Mouse (Mus musculus) forebrain, embryonic 13.5 days (tissue): ENCODE data around the gene D6Ertd527e. TPM values are rescaled to one million over a fixed set of nuclear protein-coding genes. Genes with fewer than 3 reads are reported as not detected.
"Not testable (repeated sequence)": the region's sequence is repeated elsewhere in the genome, so short reads cannot be mapped to it uniquely, and the experiment has no call there.

Experiments used
- ATAC-seq: fragments of 200-750 bp; cut with Nextera tagmentation; 2 replicates; pipeline ENCODE4 v1.8.0; 2017
- H3K27ac ChIP-seq: fragments of 300-500 bp; sonication (generic); 2 replicates; pipeline ENCODE4 v1.5.1; 2015; ENCODE audit warnings: inconsistent platforms, mild to moderate bottlenecking, moderate library complexity
- H3K27me3 ChIP-seq: fragments of 300-500 bp; sonication (generic); 2 replicates; pipeline ENCODE4 v1.6.1; 2015; ENCODE audit warnings: mild to moderate bottlenecking, inconsistent platforms
- H3K36me3 ChIP-seq: fragments of 300-500 bp; sonication (generic); 2 replicates; pipeline ENCODE4 v1.6.1; 2015; ENCODE audit warnings: mild to moderate bottlenecking, inconsistent platforms; ENCODE audit not compliant: poor library complexity, severe bottlenecking
- H3K4me1 ChIP-seq: fragments of 300-500 bp; sonication (generic); 2 replicates; pipeline ENCODE4 v1.6.1; 2015; ENCODE audit warnings: inconsistent platforms
- H3K4me2 ChIP-seq: fragments of 300-500 bp; sonication (generic); 2 replicates; pipeline ENCODE4 v1.6.1; 2015; ENCODE audit warnings: inconsistent platforms, mild to moderate bottlenecking, moderate library complexity
- H3K4me3 ChIP-seq: fragments of 300-500 bp; sonication (generic); 2 replicates; pipeline ENCODE4 v1.5.1; 2015; ENCODE audit warnings: mild to moderate bottlenecking, inconsistent platforms
- H3K9ac ChIP-seq: fragments of 300-500 bp; sonication (generic); 2 replicates; pipeline ENCODE4 v1.6.1; 2015; ENCODE audit warnings: mild to moderate bottlenecking, inconsistent platforms
- H3K9me3 ChIP-seq: fragments of 300-500 bp; sonication (generic); replicated peaks from 2 replicates; pipeline ENCODE4 v1.6.1; 2016; ENCODE audit warnings: inconsistent platforms
- WGBS: fragments of 180-500 bp; shearing (Covaris S2); methylation state at CpG from one replicate; pipeline ENCODE4 v1.1.7; 2015; 5-methylcytosine and 5-hydroxymethylcytosine counted together
- polyA plus RNA-seq: library from polyadenylated mRNA; unstranded; fragments of >200 nt; fragmentation: Nextera tagmentation; extraction: Ambion mirVana; gene quantifications from 2 replicates; pipeline ENCODE4 v1.2.1, GENCODE M21; 2015

D6Ertd527e gene
- polyA plus RNA-seq, 1 experiment from 2014 or later, result 0.14 TPM

DNA sequence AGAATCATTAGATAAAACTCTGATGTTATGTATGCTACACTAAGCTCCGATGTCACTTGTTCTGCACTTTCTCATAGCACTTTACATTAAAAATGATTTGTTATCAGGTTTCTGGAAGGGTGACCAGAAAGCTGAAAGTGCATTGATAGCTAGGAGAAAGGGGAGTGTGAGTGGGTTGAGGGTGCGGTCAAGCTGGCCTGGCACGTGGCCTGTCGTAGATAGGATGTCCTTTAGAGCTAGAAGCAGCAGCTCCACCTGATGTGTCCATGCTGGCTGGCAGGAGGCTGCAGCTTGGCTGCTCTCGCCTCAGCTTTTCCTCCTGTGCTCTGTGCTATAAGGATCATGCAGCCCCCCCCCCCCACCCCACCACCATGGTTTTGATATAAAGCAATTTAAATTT is 12.1 kb upstream of the D6Ertd527e start:
- Histone ChIP-seq H3K9ac (no peak overlapping the region), H3K36me3 (peaks cover 29% of the 10 kb centered on the region), H3K27me3 (no peaks in the 10 kb centered on the region), H3K4me2 (no peak overlapping the region), H3K4me1 (no peaks in the 10 kb centered on the region), H3K4me3 (no peak overlapping the region), H3K9me3 (no peaks in the 10 kb centered on the region), H3K27ac (no peak overlapping the region)
- ATAC-seq, result no peak
- WGBS, result 90% methylated on average over 5 of the region's 5 CpGs

DNA sequence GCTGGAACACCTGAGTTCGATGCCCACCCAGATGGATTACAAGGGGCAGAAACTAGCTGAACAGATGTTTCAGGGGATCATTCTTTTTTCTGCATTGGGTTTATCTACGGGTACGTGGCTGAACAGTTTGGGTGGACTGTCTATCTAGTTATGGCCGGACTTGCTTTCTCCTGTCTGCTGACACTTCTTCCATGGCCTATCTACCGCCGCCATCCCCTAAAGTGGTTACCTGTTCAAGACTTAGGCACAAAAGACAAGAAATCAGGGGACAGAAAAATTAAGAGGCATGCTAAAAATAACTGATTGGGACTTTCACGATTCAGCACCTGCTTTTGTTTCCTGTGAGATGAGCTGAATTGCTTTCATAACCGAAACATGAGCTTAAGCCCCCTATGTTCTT is 10.9 kb upstream of the D6Ertd527e start:
- H3K27ac ChIP-seq, H3K9me3 ChIP-seq, H3K4me2 ChIP-seq, H3K9ac ChIP-seq, H3K27me3 ChIP-seq, H3K4me1 ChIP-seq, H3K4me3 ChIP-seq, ATAC-seq: not testable (repeated sequence)
- 91% methylated on average over 8 of the region's 8 CpGs for WGBS
- H3K36me3 ChIP-seq, result peaks cover 20% of the 10 kb centered on the region

DNA sequence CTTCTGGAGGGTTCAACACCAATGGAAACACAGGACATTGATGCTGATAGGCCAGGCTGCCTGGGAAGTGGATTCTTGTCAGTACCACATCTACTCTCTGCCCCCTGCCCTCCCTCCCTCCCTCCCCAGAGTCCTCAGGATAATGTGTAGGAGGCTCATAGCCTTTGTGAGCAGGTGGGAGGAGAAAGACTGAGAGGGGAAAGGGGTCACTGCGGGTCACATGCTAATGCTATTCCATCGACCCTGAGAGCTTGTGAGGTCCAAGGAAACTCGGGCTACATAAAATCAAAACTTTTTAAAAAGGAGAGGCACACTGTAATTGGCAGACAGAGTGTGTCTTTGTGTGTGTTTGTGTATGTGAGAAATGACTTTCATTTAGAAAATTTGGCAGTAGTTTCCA is 5.3 kb upstream of the D6Ertd527e start:
- H3K9me3 ChIP-seq, result no peaks in the 10 kb centered on the region
- no peak overlapping the region for H3K9ac ChIP-seq
- no peak overlapping the region for H3K27ac ChIP-seq
- H3K4me1 ChIP-seq, result peaks cover 11% of the 10 kb centered on the region
- no peak overlapping the region for H3K4me3 ChIP-seq
- H3K27me3 ChIP-seq, result no peaks in the 10 kb centered on the region
- no peak for ATAC-seq
- no peak overlapping the region for H3K4me2 ChIP-seq
- H3K36me3 ChIP-seq, result no peaks in the 10 kb centered on the region
- 16% methylated on average over 3 of the region's 3 CpGs for WGBS

DNA sequence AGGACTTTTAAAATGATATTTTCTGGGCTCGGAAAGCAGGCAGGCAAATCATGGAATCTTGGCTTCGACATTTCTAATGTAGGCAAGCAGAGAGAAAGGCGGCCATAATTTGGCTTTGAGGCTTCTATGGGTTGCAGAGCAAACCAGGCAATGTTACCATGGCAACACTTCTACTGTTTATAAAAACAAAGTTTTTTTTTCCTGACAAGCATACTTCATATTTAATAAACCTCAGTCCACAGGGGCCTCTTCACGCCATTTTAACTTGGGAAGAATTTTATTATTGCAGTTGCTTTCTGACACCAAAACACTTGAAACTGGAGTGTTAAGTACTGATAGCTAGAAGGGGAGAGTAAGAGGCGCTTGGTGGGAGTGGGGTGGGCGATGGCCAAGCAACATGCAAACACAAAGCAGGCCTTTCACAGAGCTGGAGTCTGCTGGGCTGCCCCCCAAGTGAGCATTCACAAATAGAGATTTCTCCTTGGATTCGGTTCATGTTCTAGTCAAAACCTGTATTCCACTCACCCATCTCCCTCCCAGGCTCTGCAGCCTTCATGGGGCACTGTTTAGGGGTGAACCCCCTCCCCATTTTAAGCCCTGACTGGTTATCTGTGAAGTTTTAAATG is 4.8 kb upstream of the D6Ertd527e start:
- H3K27ac ChIP-seq, result no peak overlapping the region
- no peak overlapping the region for H3K4me2 ChIP-seq
- H3K27me3 ChIP-seq, result no peaks in the 10 kb centered on the region
- H3K4me1 ChIP-seq, result peaks cover 11% of the 10 kb centered on the region
- no peak for ATAC-seq
- 55% methylated on average over 7 of the region's 7 CpGs for WGBS
- H3K36me3 ChIP-seq, result no peaks in the 10 kb centered on the region
- H3K4me3 ChIP-seq, result no peak overlapping the region
- H3K9me3 ChIP-seq, result no peaks in the 10 kb centered on the region
- 0 out of 2 replicates have a peak overlapping the region, but pooled peaks have one; percentile 5 for H3K9ac ChIP-seq

GRCm38 (mm10) chr6:87100297-87101020 is 4.1 kb upstream of the D6Ertd527e start:
- ATAC-seq, result no peak
- H3K27me3 ChIP-seq, result no peaks in the 10 kb centered on the region
- 90% methylated on average over 9 of the region's 9 CpGs for WGBS
- 0 out of 2 replicates have a peak overlapping the region, but pooled peaks have one; percentile 5 for H3K9ac ChIP-seq
- H3K36me3 ChIP-seq, result no peaks in the 10 kb centered on the region
- peaks cover 11% of the 10 kb centered on the region for H3K4me1 ChIP-seq
- H3K4me2 ChIP-seq, result no peak overlapping the region
- no peaks in the 10 kb centered on the region for H3K9me3 ChIP-seq
- H3K4me3 ChIP-seq, result no peak overlapping the region
- no peak overlapping the region for H3K27ac ChIP-seq

GRCm38 (mm10) chr6:87101281-87101954 is 3.1 kb upstream of the D6Ertd527e start:
- H3K4me3 ChIP-seq, result peak overlapping the region; percentile 23
- WGBS, result 14% methylated on average over 12 of the region's 12 CpGs
- ATAC-seq, result peak; percentile 77

GRCm38 (mm10) chr6:87101955-87102353 is 2.6 kb upstream of the D6Ertd527e start:
- ATAC-seq, result peak; percentile 48; the same call in 1 of the 2 replicates
- no peak overlapping the region for H3K27ac ChIP-seq
- no peak overlapping the region for H3K4me2 ChIP-seq
- H3K9ac ChIP-seq, result no peak overlapping the region
- no peaks in the 10 kb centered on the region for H3K9me3 ChIP-seq
- H3K36me3 ChIP-seq, result no peaks in the 10 kb centered on the region
- WGBS, result 37% methylated on average over 4 of the region's 4 CpGs
- no peaks in the 10 kb centered on the region for H3K27me3 ChIP-seq
- H3K4me1 ChIP-seq, result peaks cover 11% of the 10 kb centered on the region
- H3K4me3 ChIP-seq, result no peak overlapping the region

More at GRCm38 (mm10) chr6:87101281-87101954, 3.1 kb upstream of the D6Ertd527e start:
- H3K27me3 ChIP-seq, result no peaks in the 10 kb centered on the region
- H3K4me1 ChIP-seq, result peaks cover 11% of the 10 kb centered on the region
- peak overlapping the region; percentile 57 for H3K9ac ChIP-seq
- H3K4me2 ChIP-seq, result peak overlapping the region; percentile 59
- H3K36me3 ChIP-seq, result no peaks in the 10 kb centered on the region
- no peak overlapping the region for H3K27ac ChIP-seq
- no peaks in the 10 kb centered on the region for H3K9me3 ChIP-seq

DNA sequence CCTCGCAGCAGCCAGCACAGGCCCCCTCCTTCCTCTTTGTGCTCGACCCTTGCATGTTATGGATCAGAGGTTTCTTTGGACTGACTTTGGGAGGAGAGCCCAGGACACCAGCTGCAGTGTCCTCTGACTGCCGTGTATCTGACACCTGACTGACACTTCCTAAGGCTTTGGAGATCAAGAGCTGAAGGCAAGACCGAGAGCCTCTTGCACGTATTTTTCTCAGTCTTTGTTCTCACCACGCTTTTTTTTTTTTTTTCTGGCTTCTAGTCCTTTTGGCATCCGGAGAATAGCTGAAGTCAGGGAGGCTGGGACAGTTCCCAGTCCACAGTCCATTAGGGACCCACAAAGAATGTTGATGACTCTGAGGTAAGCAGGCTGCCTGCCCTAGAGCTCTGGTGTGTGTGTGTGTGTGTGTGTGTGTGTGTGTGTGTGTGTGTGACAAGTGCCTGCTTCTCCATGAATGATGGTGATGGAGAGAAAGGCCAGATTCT is 2.1 kb upstream of the D6Ertd527e start:
- Histone ChIP-seq H3K4me1 (peaks cover 11% of the 10 kb centered on the region), H3K36me3 (no peaks in the 10 kb centered on the region), H3K4me2 (no peak overlapping the region), H3K4me3 (no peak overlapping the region), H3K27me3 (no peaks in the 10 kb centered on the region), H3K9me3 (no peaks in the 10 kb centered on the region), H3K27ac (no peak overlapping the region), H3K9ac (no peak overlapping the region)
- ATAC-seq, result no peak
- 34% methylated on average over 7 of the region's 7 CpGs for WGBS

DNA sequence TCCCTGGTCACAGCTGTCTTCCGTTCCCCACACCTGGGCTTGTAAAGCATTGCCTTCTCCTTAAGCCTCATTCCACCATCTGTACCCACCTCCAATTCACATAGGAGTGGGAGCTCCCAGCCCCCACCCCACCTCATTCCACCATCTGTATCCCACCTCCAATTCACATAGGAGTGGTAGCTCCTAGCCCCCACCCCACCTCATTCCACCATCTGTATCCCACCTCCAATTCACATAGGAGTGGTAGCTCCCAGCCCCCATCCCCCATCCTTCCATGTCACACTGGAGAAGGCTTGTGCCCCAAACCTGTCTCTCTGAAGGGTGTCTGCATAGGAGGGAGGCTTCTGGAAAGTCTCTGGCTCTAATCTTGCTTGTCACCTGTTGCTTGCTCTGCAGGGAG is 1.2 kb upstream of the D6Ertd527e start:
- Histone ChIP-seq H3K36me3 (no peaks in the 10 kb centered on the region), H3K4me2 (no peak overlapping the region), H3K27me3 (no peaks in the 10 kb centered on the region), H3K27ac (no peak overlapping the region), H3K4me3 (no peak overlapping the region), H3K4me1 (peaks cover 11% of the 10 kb centered on the region), H3K9ac (no peak overlapping the region), H3K9me3 (no peaks in the 10 kb centered on the region)
- no peak for ATAC-seq
- WGBS, result 95% methylated on average over 1 of the region's 1 CpGs

GRCm38 (mm10) chr6:87111493-87111892 is 6.9 kb downstream of the D6Ertd527e start:
- H3K9ac ChIP-seq, result no peak overlapping the region
- no peaks in the 10 kb centered on the region for H3K4me1 ChIP-seq
- H3K9me3 ChIP-seq, result no peaks in the 10 kb centered on the region
- H3K4me2 ChIP-seq, result no peak overlapping the region
- H3K36me3 ChIP-seq, result no peaks in the 10 kb centered on the region
- 100% methylated on average over 1 of the region's 1 CpGs for WGBS
- no peak overlapping the region for H3K4me3 ChIP-seq
- no peak for ATAC-seq
- no peak overlapping the region for H3K27ac ChIP-seq
- H3K27me3 ChIP-seq, result no peaks in the 10 kb centered on the region

GRCm38 (mm10) chr6:87112125-87112524 is 7.6 kb downstream of the D6Ertd527e start:
- no peak for ATAC-seq
- 85% methylated on average over 6 of the region's 6 CpGs for WGBS
- Histone ChIP-seq H3K27ac (no peak overlapping the region), H3K4me3 (no peak overlapping the region), H3K4me1 (no peaks in the 10 kb centered on the region), H3K9me3 (no peaks in the 10 kb centered on the region), H3K36me3 (no peaks in the 10 kb centered on the region), H3K4me2 (no peak overlapping the region), H3K9ac (no peak overlapping the region), H3K27me3 (no peaks in the 10 kb centered on the region)

GRCm38 (mm10) chr6:87115981-87116380 is 11.4 kb downstream of the D6Ertd527e start:
- no peak overlapping the region for H3K4me3 ChIP-seq

More at GRCm38 (mm10) chr6:87115981-87116380, 11.4 kb downstream of the D6Ertd527e start:
- no peak overlapping the region for H3K27ac ChIP-seq
- H3K4me1 ChIP-seq, result no peaks in the 10 kb centered on the region
- no peaks in the 10 kb centered on the region for H3K27me3 ChIP-seq
- no peak overlapping the region for H3K4me2 ChIP-seq
- no peaks in the 10 kb centered on the region for H3K9me3 ChIP-seq
- 85% methylated on average over 2 of the region's 2 CpGs for WGBS
- no peaks in the 10 kb centered on the region for H3K36me3 ChIP-seq
- H3K9ac ChIP-seq, result no peak overlapping the region
- no peak for ATAC-seq
